Mouse (Mus musculus) forebrain, embryonic 13.5 days (tissue): ENCODE data around the gene Hacd4. TPM values are rescaled to one million over a fixed set of nuclear protein-coding genes. Genes with fewer than 3 reads are reported as not detected.
"Not testable (repeated sequence)": the region's sequence is repeated elsewhere in the genome, so short reads cannot be mapped to it uniquely, and the experiment has no call there.

Source experiments
- ATAC-seq: fragments of 200-750 bp; cut with Nextera tagmentation; 2 replicates; pipeline ENCODE4 v1.8.0; 2017
- H3K27ac ChIP-seq: fragments of 300-500 bp; sonication (generic); 2 replicates; pipeline ENCODE4 v1.5.1; 2015; ENCODE audit warnings: inconsistent platforms, mild to moderate bottlenecking, moderate library complexity
- H3K27me3 ChIP-seq: fragments of 300-500 bp; sonication (generic); 2 replicates; pipeline ENCODE4 v1.6.1; 2015; ENCODE audit warnings: mild to moderate bottlenecking, inconsistent platforms
- H3K36me3 ChIP-seq: fragments of 300-500 bp; sonication (generic); 2 replicates; pipeline ENCODE4 v1.6.1; 2015; ENCODE audit warnings: mild to moderate bottlenecking, inconsistent platforms; ENCODE audit not compliant: poor library complexity, severe bottlenecking
- H3K4me1 ChIP-seq: fragments of 300-500 bp; sonication (generic); 2 replicates; pipeline ENCODE4 v1.6.1; 2015; ENCODE audit warnings: inconsistent platforms
- H3K4me2 ChIP-seq: fragments of 300-500 bp; sonication (generic); 2 replicates; pipeline ENCODE4 v1.6.1; 2015; ENCODE audit warnings: inconsistent platforms, mild to moderate bottlenecking, moderate library complexity
- H3K4me3 ChIP-seq: fragments of 300-500 bp; sonication (generic); 2 replicates; pipeline ENCODE4 v1.5.1; 2015; ENCODE audit warnings: mild to moderate bottlenecking, inconsistent platforms
- H3K9ac ChIP-seq: fragments of 300-500 bp; sonication (generic); 2 replicates; pipeline ENCODE4 v1.6.1; 2015; ENCODE audit warnings: mild to moderate bottlenecking, inconsistent platforms
- H3K9me3 ChIP-seq: fragments of 300-500 bp; sonication (generic); replicated peaks from 2 replicates; pipeline ENCODE4 v1.6.1; 2016; ENCODE audit warnings: inconsistent platforms
- WGBS: fragments of 180-500 bp; shearing (Covaris S2); methylation state at CpG from one replicate; pipeline ENCODE4 v1.1.7; 2015; 5-methylcytosine and 5-hydroxymethylcytosine counted together
- polyA plus RNA-seq: library from polyadenylated mRNA; unstranded; fragments of >200 nt; fragmentation: Nextera tagmentation; extraction: Ambion mirVana; gene quantifications from 2 replicates; pipeline ENCODE4 v1.2.1, GENCODE M21; 2015

The Hacd4 gene
- polyA plus RNA-seq, 1 experiment from 2014 or later, result 1.9 TPM

DNA sequence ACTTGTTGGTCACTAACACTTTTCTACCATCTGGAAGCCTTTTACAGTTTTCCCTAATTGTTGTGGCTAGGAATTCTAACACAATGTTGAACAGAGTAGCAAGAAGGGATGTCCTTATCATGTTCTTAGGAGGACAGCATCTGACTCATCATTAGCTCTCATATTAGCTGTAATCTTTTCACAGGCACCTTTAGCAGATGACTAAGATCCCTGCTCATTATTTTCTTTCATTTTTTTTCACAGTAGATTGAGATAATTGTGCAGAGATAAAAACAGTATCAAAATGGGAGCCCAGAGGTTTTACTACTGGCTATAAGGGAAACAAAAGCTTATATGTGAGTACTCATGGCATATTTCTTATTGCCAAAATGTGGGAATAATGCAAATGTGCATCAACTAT is 14.2 kb downstream of the Hacd4 start:
- no peak overlapping the region for H3K9ac ChIP-seq
- H3K4me3 ChIP-seq, result no peak overlapping the region
- H3K4me1 ChIP-seq, result no peaks in the 10 kb centered on the region

DNA sequence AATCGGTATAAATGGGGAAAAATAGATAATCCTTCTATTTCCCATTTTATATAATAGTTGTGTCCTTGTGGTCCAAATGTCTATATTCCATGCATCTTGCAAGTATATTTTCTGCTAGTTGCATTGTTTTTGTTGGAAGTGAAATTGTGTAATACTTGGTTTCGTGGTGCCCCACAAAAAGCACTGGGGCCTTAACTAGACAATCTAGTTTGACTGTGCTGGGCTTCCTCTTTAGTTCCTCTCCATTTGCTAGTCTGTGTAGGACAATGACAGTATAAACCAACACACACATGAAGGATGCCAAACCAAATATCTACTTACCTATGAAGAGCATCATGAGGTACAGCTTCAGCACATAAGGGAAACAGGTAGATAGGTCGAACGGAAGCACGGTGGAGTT is 19.4 kb downstream of the Hacd4 start:
- WGBS, result 95% methylated on average over 5 of the region's 5 CpGs
- Histone ChIP-seq H3K4me2 (no peak overlapping the region), H3K36me3 (no peaks in the 10 kb centered on the region), H3K9ac (no peak overlapping the region), H3K4me3 (no peak overlapping the region), H3K9me3 (no peaks in the 10 kb centered on the region), H3K4me1 (peaks cover 7% of the 10 kb centered on the region), H3K27ac (no peak overlapping the region), H3K27me3 (no peaks in the 10 kb centered on the region)
- ATAC-seq, result no peak

More for the DNA sequence above, 14.2 kb downstream of the Hacd4 start:
- no peaks in the 10 kb centered on the region for H3K9me3 ChIP-seq
- ATAC-seq, result no peak
- no peak overlapping the region for H3K27ac ChIP-seq
- H3K27me3 ChIP-seq, result no peaks in the 10 kb centered on the region
- no peaks in the 10 kb centered on the region for H3K36me3 ChIP-seq
- no peak overlapping the region for H3K4me2 ChIP-seq

DNA sequence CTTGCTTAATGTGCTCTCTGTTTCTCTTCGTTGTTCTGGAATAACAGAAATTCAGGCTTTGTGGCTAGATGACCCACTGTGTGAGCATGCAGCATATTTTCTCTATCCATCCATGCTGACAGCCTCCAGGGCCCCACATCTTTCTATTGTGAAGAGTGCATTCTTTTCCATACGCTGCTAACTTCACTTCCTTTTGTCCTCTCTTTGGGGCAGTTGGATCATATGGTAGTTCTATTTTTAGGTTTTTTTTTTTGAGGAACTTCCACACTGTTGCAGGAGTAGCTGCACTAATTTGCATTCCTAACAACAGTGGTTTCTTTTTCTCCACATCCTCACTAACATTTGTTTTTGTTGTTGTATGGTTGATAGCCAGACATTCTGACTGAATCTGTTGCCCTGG is 23.7 kb downstream of the Hacd4 start:
- H3K9me3 ChIP-seq, result no peaks in the 10 kb centered on the region
- no peaks in the 10 kb centered on the region for H3K27me3 ChIP-seq
- no peak for ATAC-seq
- no peak overlapping the region for H3K27ac ChIP-seq
- H3K4me2 ChIP-seq, result no peak overlapping the region
- H3K36me3 ChIP-seq, result no peaks in the 10 kb centered on the region
- no peak overlapping the region for H3K9ac ChIP-seq
- H3K4me3 ChIP-seq, result no peak overlapping the region
- H3K4me1 ChIP-seq, result peaks cover 7% of the 10 kb centered on the region
- WGBS, result 27% methylated on average over 2 of the region's 2 CpGs

DNA sequence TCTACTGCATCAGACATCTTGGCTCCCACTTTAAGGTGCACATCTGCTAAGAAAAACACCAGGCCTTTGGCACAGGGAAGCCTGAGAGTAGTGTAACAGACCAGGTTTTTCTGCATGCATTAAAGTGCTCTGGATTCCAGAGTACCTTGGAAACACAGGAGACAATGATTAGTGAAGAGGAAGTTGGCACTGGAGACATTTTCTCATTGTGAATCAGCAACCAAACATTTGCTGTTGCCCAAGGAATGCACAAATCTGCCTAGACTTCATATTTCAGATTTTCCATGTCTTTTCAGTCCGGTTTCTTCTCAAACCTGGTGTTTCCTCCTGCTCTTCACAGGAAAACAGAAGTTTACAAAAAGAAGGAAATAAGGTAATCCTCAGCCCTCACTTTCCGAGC is 26.4 kb downstream of the Hacd4 start:
- Histone ChIP-seq H3K9ac (no peak overlapping the region), H3K27ac (no peak overlapping the region), H3K4me3 (no peak overlapping the region), H3K4me2 (no peak overlapping the region), H3K4me1 (peaks cover 10% of the 10 kb centered on the region), H3K36me3 (no peaks in the 10 kb centered on the region), H3K9me3 (no peaks in the 10 kb centered on the region), H3K27me3 (no peaks in the 10 kb centered on the region)
- ATAC-seq, result no peak
- WGBS, result 90% methylated on average over 2 of the region's 2 CpGs

DNA sequence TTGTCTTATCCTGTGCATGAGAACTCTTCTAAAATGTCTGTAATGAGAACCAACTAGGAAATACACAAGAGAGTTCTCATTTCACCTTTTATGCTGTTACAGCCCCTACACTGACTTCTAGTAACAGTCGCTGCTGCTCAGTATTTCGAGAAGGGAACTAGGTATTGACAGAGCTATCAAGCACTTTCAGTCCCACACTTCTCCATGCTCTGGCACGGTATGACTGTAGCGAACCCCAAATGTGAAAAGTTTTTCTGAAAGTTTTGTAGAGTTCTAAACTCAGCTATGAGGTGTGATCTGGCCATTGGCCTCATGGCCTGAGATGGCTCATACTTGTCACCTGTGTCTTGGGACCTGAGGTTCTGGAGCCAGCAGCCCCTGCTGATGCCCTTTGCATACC is 29.4 kb downstream of the Hacd4 start:
- Histone ChIP-seq H3K27me3 (no peaks in the 10 kb centered on the region), H3K9me3 (no peaks in the 10 kb centered on the region), H3K4me3 (no peak overlapping the region), H3K36me3 (no peaks in the 10 kb centered on the region), H3K4me2 (no peak overlapping the region), H3K27ac (no peak overlapping the region), H3K4me1 (peaks cover 10% of the 10 kb centered on the region), H3K9ac (no peak overlapping the region)
- ATAC-seq, result no peak
- 95% methylated on average over 4 of the region's 4 CpGs for WGBS

DNA sequence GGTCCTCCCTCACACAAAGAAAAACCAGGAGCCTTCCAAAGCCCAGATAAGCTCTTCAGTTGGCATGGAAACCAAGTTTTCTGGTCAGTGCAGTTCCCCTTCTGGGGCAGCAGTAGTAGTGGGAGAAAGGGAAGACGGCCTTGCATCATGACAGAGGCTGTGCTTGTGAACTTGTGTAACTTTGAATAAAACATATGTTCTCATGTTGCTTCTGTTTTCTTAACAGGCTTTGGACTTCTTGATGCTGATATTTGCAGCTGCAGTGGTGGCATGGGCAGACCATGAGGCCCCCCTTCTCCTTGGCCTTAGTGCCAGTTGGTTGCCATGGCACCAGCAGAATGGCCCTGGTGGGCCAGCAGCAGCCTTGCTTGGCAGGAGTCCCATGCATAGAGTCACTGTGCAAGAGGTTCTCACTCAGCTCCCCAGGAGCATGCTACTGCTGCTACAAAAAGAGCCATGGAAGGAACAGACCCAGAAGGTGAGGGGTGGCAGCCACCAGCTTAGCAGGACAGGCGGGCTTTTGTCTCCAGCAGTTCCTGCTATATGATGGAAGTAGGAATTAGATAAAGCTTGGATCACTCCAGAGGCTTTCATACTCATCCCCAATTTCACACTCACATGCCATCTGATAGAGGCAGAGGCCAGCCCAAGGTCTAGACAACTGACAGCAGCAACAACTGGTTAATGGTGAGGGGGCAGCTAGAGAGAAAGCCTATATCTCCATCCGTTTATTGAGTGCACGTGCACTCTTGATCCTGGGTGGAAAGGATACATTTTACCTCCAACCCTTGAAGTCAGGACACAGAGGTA is 31.6 kb downstream of the Hacd4 start:
- no peak overlapping the region for H3K27ac ChIP-seq
- no peak overlapping the region for H3K4me3 ChIP-seq
- H3K4me1 ChIP-seq, result peaks cover 10% of the 10 kb centered on the region
- no peak overlapping the region for H3K9ac ChIP-seq
- no peaks in the 10 kb centered on the region for H3K9me3 ChIP-seq
- peak; percentile 97 for ATAC-seq
- 63% methylated on average over 4 of the region's 4 CpGs for WGBS
- no peaks in the 10 kb centered on the region for H3K27me3 ChIP-seq
- no peaks in the 10 kb centered on the region for H3K36me3 ChIP-seq
- no peak overlapping the region for H3K4me2 ChIP-seq

DNA sequence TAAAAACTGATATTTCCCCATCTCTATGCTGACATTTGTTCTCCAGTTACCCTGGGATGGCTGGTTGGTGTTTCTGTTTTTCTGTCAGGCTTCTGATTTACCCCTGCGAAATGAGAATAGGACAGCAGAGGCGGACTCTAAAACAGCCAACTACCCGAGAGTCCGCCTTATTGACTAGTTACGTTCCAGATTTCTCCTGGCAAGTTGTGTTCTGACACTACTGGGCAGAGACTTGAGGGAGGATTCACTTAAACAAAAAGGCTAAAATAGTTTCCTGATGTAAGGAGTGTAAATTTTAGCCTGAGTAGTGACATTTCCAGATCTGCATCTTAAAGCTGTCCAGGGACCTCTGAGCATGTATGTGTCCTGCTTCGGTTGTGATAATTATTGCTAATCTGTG is 35.8 kb downstream of the Hacd4 start:
- Histone ChIP-seq H3K4me3 (no peak overlapping the region), H3K9me3 (no peaks in the 10 kb centered on the region), H3K27ac (no peak overlapping the region), H3K4me1 (peaks cover 10% of the 10 kb centered on the region), H3K9ac (no peak overlapping the region), H3K27me3 (no peaks in the 10 kb centered on the region), H3K36me3 (no peaks in the 10 kb centered on the region), H3K4me2 (no peak overlapping the region)
- no peak for ATAC-seq
- 93% methylated on average over 6 of the region's 6 CpGs for WGBS

DNA sequence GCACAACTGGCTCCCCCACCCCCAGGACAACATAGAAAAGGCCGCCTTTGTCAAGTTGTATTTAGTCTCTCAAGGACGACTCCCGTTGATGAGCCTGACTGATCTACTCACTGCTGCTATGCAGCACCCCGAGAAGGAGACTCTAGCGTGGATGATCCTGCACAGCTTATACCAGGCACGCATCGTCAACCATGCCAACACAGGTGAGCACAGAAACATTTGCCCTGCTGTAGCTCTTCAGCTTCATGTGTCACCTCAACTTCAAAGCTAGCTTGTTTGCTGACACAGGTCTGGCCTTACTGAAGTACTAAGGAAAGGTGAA is 37.8 kb downstream of the Hacd4 start:
- Histone ChIP-seq H3K4me2 (no peak overlapping the region), H3K9ac (no peak overlapping the region), H3K27me3 (no peaks in the 10 kb centered on the region), H3K4me3 (no peak overlapping the region), H3K4me1 (no peaks in the 10 kb centered on the region), H3K27ac (no peak overlapping the region), H3K9me3 (no peaks in the 10 kb centered on the region), H3K36me3 (no peaks in the 10 kb centered on the region)
- WGBS, result 90% methylated on average over 7 of the region's 7 CpGs
- no peak for ATAC-seq

DNA sequence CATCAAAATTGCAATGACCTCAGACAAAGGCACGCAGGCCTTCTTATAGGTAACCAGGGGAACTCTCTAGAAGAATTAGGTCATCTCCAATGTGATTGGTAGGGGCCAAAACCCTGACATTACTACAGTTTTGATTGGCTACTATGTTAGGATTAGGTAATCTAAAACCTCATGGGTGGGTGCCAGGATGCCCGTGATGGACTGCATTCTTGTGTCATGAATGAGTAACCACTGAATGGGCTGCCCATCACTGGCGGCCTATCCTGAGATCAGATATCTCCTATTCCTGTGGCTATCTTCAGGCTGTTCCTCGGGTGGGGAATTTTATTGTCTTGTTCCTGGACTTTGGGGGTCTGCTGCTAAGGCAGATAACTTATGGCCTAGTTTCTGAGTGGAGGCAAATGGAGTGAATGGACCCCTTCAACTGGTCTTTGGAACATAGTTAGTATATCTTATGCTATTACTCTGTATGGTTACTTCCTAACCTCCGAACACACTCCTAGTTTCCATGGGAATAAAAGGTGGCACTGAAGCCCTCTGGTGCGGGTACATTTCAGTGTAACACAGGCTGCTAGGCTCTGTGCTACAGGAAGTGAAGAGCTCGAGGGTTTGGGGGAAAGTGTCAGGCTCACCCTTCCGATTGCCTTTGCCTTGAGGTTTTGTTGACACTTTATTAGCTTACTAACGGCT is 38.3 kb downstream of the Hacd4 start:
- Histone ChIP-seq H3K9me3 (no peaks in the 10 kb centered on the region), H3K36me3 (no peaks in the 10 kb centered on the region), H3K4me1 (no peaks in the 10 kb centered on the region), H3K4me2 (no peak overlapping the region), H3K27me3 (no peaks in the 10 kb centered on the region), H3K4me3 (no peak overlapping the region), H3K9ac (no peak overlapping the region), H3K27ac (no peak overlapping the region)
- ATAC-seq, result no peak
- 83% methylated on average over 9 of the region's 9 CpGs for WGBS

DNA sequence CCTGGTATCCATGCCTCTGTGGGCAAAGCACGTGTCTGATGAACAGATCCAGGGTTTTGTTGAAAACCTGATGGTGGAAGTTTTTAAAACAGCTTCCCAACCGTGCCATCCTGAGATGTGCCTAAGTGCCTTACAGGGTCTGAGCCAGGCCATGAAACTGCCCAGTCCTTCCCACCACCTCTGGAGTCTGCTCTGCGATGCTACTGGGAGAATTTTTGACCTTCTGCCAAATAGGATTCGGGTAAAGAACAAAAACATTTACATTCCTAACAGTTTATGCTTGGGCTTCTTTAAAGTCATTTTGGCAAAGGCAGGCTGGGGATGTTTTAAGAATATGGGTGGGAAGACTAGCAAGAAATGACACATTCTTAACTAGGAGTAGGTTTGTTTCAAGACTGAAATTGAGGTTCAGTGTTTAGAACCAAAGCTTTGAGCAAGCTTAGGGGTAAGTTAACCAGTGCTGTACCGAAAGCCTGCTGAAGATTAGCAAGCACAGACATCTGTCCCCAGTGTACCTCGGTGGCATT is 41.7 kb downstream of the Hacd4 start:
- Histone ChIP-seq H3K4me1 (no peaks in the 10 kb centered on the region), H3K4me3 (no peak overlapping the region), H3K27me3 (no peaks in the 10 kb centered on the region), H3K4me2 (no peak overlapping the region), H3K9ac (no peak overlapping the region), H3K36me3 (no peaks in the 10 kb centered on the region; the same call in 1 of the 2 replicates), H3K9me3 (no peaks in the 10 kb centered on the region), H3K27ac (no peak overlapping the region)
- no peak for ATAC-seq
- WGBS, result 80% methylated on average over 6 of the region's 6 CpGs

DNA sequence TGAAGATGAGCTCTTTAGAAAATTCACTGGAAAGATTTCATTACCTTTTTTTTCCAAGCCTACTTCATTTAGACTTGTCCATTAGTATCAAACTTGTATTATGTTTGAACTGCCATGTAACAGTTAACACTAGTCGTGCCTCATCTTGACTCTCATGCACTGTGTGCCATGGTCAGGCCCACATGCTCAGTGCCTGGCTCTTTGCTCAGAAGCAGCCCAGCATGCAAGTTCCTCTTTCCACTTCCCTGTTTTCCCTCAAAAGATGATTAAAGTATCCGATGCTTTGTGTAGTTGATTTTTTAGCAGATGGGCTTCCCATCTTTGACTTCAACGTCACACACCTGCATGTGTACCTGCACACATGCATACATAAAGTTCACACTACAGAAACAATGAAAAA is 43.0 kb downstream of the Hacd4 start:
- no peak overlapping the region for H3K4me3 ChIP-seq
- no peak overlapping the region for H3K4me2 ChIP-seq
- ATAC-seq, result no peak
- no peaks in the 10 kb centered on the region for H3K4me1 ChIP-seq
- H3K27ac ChIP-seq, result no peak overlapping the region
- H3K9ac ChIP-seq, result no peak overlapping the region
- no peaks in the 10 kb centered on the region; the same call in 1 of the 2 replicates for H3K36me3 ChIP-seq
- H3K9me3 ChIP-seq, result no peaks in the 10 kb centered on the region
- no peaks in the 10 kb centered on the region for H3K27me3 ChIP-seq
- WGBS, result 95% methylated on average over 3 of the region's 3 CpGs

DNA sequence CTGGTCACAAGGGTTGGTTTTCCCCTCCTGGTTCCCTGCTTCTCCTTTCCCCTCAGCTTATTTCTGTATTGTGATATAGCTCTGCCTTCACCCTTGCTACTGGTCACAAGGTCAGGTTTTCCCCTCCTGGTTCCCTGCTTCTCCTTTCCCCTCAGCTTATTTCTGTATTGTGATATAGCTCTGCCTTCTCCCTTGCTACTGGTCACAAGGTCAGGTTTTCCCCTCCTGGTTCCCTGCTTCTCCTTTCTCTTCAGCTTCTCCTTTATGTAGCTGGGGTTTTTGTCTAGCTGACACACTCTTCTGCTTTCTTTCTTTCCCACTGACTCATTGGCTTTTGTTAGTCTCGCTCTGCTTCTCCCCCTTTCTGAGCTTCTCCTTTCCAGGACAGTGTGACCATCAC is 48.1 kb downstream of the Hacd4 start:
- not testable (repeated sequence) for H3K4me1 ChIP-seq, H3K36me3 ChIP-seq, H3K27ac ChIP-seq, H3K27me3 ChIP-seq, H3K4me2 ChIP-seq, H3K9ac ChIP-seq, H3K4me3 ChIP-seq, ATAC-seq, H3K9me3 ChIP-seq
- 60% methylated on average over 1 of the region's 1 CpGs for WGBS
